ENCODE assay signal across 13 mouse cellular contexts in genomic region chr7:111123761-111124546, GRCm38 (mm10). TPM values are rescaled to one million over a fixed set of nuclear protein-coding genes. Genes with fewer than 3 reads are reported as not detected.
DNase-seq lines count a peak whose midpoint lies in the region; ATAC-seq lines count a peak whose summit lies in the region.
"Had no signal": no experiment of that assay in that cellular context is flagged by ENCODE, and none has a peak within 500 bp of the region (broad histone marks: within the 10 kb centered on the region; RNA-seq: fewer than 3 reads in every experiment).

No protein-coding gene starts in this region.

- H3K36me3 ChIP-seq in liver, embryonic 11.5 days (ENCODE audit: control insufficient read depth, insufficient read depth, low read length), result no peaks in the 10 kb centered on the region
- H3K36me3 ChIP-seq in megakaryocyte, embryonic 14.5 days (replicated peaks; ENCODE audit: low read length), result peaks cover 4% of the 10 kb centered on the region

- H3K9ac ChIP-seq in liver, embryonic 11.5 days (ENCODE audit: low read depth, low read length), result no peak overlapping the region

- no peaks in the 10 kb centered on the region for H3K27me3 ChIP-seq in liver, embryonic 11.5 days (replicated peaks; ENCODE audit: control insufficient read depth, insufficient read depth, low read length)
- no peaks in the 10 kb centered on the region for H3K27me3 ChIP-seq in megakaryocyte, embryonic 14.5 days (replicated peaks)

- 82% methylated on average over 2 of the region's 2 CpGs for WGBS in liver, embryonic 11.5 days

- H3K4me1 ChIP-seq in liver, embryonic 11.5 days (replicated peaks; ENCODE audit: control insufficient read depth, insufficient read depth, low read length), result peaks cover 13% of the 10 kb centered on the region
- H3K4me1 ChIP-seq in megakaryocyte, embryonic 14.5 days, result peaks cover 17% of the 10 kb centered on the region

- no peak overlapping the region for H3K4me3 ChIP-seq in liver, embryonic 11.5 days (ENCODE audit: low read depth, low read length)
- peak overlapping the region; percentile 42 for H3K4me3 ChIP-seq in megakaryocyte, embryonic 14.5 days (replicated peaks)

- no peak overlapping the region for H3K27ac ChIP-seq in liver, embryonic 11.5 days (ENCODE audit: low read depth, low read length)

- H3K9me3 ChIP-seq in liver, embryonic 11.5 days (ENCODE audit: control insufficient read depth, low read length), result no peaks in the 10 kb centered on the region
- no peaks in the 10 kb centered on the region; the same call in 1 of the 2 replicates for H3K9me3 ChIP-seq in megakaryocyte, embryonic 14.5 days
- H3K9me3 ChIP-seq: forebrain, embryonic 10.5 days had no signal

- DNase-seq in liver, embryonic 11.5 days (ENCODE audit: low spot score), result no peak
- no peak for DNase-seq in liver
- DNase-seq in B cell, adult 2 months, result peak; percentile 33 to 47
- DNase-seq in embryo, embryonic 10 days (ENCODE audit: low spot score), result no peak
- no peak for DNase-seq in left cerebral cortex, adult 8-10 months (ENCODE audit: low spot score in 2 of 2)
- no peak for DNase-seq in layer of hippocampus, postnatal 14 days (ENCODE audit: low spot score in 2 of 2)
- DNase-seq: heart, postnatal 10 days; right cerebral cortex, adult 18-20 months; thymus, adult 18-20 months had no signal

- ATAC-seq in liver, embryonic 11.5 days (replicated peaks; ENCODE audit: low FRiP score), result no peak
- peak; percentile 57 for ATAC-seq in granulocyte monocyte progenitor cell, adult 5-6 weeks (replicated peaks; ENCODE audit: poor library complexity, severe bottlenecking)
- ATAC-seq: hindbrain, embryonic 16.5 days had no signal

- peak overlapping the region; percentile 42 for H3K4me2 ChIP-seq in liver, embryonic 11.5 days

RNA-seq across cellular contexts. Expression of gene Eif4g2, which starts 41.1 kb away (rescaled TPM):
- 1,063 and 1,240 TPM in 2 replicates for polyA plus RNA-seq in liver, embryonic 11.5 days (2014; fragmentation: Nextera tagmentation; extraction: Ambion mirVana)
- total RNA-seq in granulocyte monocyte progenitor cell, adult 5-6 weeks (2014; fragmentation: Nextera tagmentation), result 608 and 609 TPM in 2 replicates
- total RNA-seq in granulocyte monocyte progenitor cell, adult 5-6 weeks (2017), result 735 and 956 TPM in 2 replicates
- 352 and 517 TPM in 2 replicates for polyA plus RNA-seq in megakaryocyte, embryonic 14.5 days (2012; ENCODE audit: insufficient read depth, low replicate concordance)
- total RNA-seq in left cerebral cortex, adult 8-10 months (2022), result 100 to 1,000 TPM; 569 to 611 (median 588) TPM
- 100 to 1,000 TPM; 857 to 878 TPM for total RNA-seq in layer of hippocampus, postnatal 14 days (2021)

Comparison
In these comparisons a context has a peak if more than half of its experiments do, and no peak if none do; other contexts are left out.
1. DNase-seq: peak in B cell, adult 2 months (2 of 2); none in liver, embryonic 11.5 days (single experiment), liver (single experiment), embryo, embryonic 10 days (single experiment), left cerebral cortex, adult 8-10 months (0 of 2) and layer of hippocampus, postnatal 14 days (0 of 2).